Mouse (Mus musculus) liver, embryonic 13.5 days (tissue): ENCODE measurements around the gene Lhfpl2. TPM values are rescaled to one million over a fixed set of nuclear protein-coding genes. Genes with fewer than 3 reads are reported as not detected.

Experiments used
- ATAC-seq: fragments of 200-750 bp; cut with Nextera tagmentation; 2 replicates; pipeline ENCODE4 v1.8.0; 2017; ENCODE audit warnings: low read depth, mild to moderate bottlenecking, moderate number of reproducible peaks, moderate library complexity
- DNase-seq: peaks from one replicate; pipeline ENCODE4 v3.0.0; 2022
- H3K27ac ChIP-seq: fragments of 300-500 bp; sonication (generic); 2 replicates; pipeline ENCODE4 v1.5.1; 2015; ENCODE audit warnings: moderate library complexity, mild to moderate bottlenecking, inconsistent platforms
- H3K27me3 ChIP-seq: fragments of 300-500 bp; sonication (generic); 2 replicates; pipeline ENCODE4 v1.6.1; 2015; ENCODE audit warnings: mild to moderate bottlenecking, inconsistent platforms
- H3K36me3 ChIP-seq: fragments of 300-500 bp; sonication (generic); 2 replicates; pipeline ENCODE4 v1.6.1; 2015; ENCODE audit warnings: mild to moderate bottlenecking, inconsistent platforms
- H3K4me1 ChIP-seq: fragments of 300-500 bp; sonication (generic); replicated peaks from 2 replicates; pipeline ENCODE4 v1.6.1; 2015; ENCODE audit warnings: inconsistent platforms
- H3K4me2 ChIP-seq: fragments of 300-500 bp; sonication (generic); 2 replicates; pipeline ENCODE4 v1.6.1; 2015; ENCODE audit warnings: inconsistent platforms, mild to moderate bottlenecking, moderate library complexity
- H3K4me3 ChIP-seq: fragments of 300-500 bp; sonication (generic); replicated peaks from 2 replicates; pipeline ENCODE4 v1.5.1; 2015; ENCODE audit warnings: mild to moderate bottlenecking, inconsistent platforms
- H3K9ac ChIP-seq: fragments of 300-500 bp; sonication (generic); 2 replicates; pipeline ENCODE4 v1.6.1; 2015; ENCODE audit warnings: mild to moderate bottlenecking, inconsistent platforms
- H3K9me3 ChIP-seq: fragments of 300-500 bp; sonication (generic); replicated peaks from 2 replicates; pipeline ENCODE4 v1.6.1; 2016; ENCODE audit warnings: inconsistent platforms
- WGBS: fragments of 180-500 bp; shearing (Covaris S2); methylation state at CpG from one replicate; pipeline ENCODE4 v1.1.7; 2015; ENCODE audit not compliant: insufficient replicate concordance; 5-methylcytosine and 5-hydroxymethylcytosine counted together
- polyA plus RNA-seq: library from polyadenylated mRNA; unstranded; fragments of >200 nt; fragmentation: Nextera tagmentation; extraction: Ambion mirVana; gene quantifications from 2 replicates; pipeline ENCODE4 v1.2.1, GENCODE M21; 2015

Gene Lhfpl2
- polyA plus RNA-seq, 1 experiment from 2014 or later, result 4.8 TPM

DNA sequence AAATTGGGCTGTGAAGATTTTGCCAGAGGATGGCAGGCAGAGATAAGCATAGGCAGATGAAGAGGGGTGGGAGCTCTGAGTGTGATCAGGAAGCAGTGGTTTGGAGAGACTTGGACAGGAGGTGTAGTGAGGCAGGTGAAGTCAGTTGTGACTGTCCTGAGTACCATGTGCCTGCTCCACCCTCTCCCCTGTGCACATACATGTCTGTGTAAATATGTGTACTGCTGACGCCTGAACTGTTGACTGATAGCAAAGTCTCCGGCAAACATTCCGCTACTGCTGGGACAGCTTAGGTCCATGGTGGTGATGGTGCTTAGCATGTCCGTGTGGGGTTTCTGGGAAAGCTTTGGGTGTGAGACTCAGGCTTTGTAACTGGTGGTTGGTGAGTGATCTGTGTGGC lies 73.5 kb downstream of the Lhfpl2 start:
- peaks cover 3% of the 10 kb centered on the region for H3K4me1 ChIP-seq
- no peak overlapping the region for H3K9ac ChIP-seq
- H3K27me3 ChIP-seq, result no peaks in the 10 kb centered on the region
- DNase-seq, result no peak
- 78% methylated on average over 4 of the region's 4 CpGs for WGBS
- H3K27ac ChIP-seq, result no peak overlapping the region
- no peaks in the 10 kb centered on the region for H3K36me3 ChIP-seq
- no peak for ATAC-seq
- no peak overlapping the region for H3K4me2 ChIP-seq
- no peak overlapping the region for H3K4me3 ChIP-seq
- H3K9me3 ChIP-seq, result no peaks in the 10 kb centered on the region

DNA sequence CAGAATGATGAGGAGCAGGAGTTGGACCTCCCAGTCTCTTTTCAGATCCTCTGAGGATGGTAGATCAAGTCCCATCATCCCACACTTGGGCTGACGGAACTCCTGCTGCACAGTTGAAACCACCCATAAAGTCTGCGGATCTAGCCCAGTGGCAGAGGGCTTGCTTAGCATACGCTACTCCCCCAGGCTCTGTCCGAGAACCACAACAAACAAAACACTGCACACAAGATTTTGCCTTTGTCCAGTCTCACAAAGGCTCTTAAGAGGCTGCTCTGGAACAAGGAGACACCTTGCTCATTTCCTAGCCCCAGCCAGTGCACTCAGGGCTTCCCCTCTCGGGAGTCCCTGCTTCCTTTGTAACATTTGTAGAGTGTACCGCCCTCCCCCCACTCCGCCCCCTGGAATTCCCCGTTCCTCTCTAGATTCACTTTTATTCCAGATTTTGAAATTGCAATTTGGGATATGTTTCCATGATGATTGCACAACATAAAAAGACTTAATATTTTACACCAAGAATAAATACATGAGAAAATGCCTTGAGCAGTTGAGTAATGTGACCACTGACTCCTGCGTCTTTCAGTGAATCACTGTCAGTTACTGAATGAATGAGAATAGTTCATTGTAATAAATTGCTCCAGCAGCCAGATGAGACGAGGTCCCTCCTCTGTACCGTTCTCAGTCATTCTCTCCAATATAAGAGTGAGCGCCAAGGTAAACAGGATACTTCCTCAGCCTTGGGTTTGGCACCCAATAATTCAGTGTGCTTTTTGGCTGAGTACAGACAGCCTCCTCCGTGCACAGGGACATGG lies 74.8 kb downstream of the Lhfpl2 start:
- Histone ChIP-seq H3K27ac (no peak overlapping the region), H3K36me3 (no peaks in the 10 kb centered on the region), H3K4me3 (no peak overlapping the region), H3K4me1 (peaks cover 3% of the 10 kb centered on the region), H3K9me3 (no peaks in the 10 kb centered on the region), H3K9ac (no peak overlapping the region), H3K27me3 (no peaks in the 10 kb centered on the region), H3K4me2 (no peak overlapping the region)
- DNase-seq (no peak), ATAC-seq (no peak)
- 62% methylated on average over 13 of the region's 13 CpGs for WGBS

DNA sequence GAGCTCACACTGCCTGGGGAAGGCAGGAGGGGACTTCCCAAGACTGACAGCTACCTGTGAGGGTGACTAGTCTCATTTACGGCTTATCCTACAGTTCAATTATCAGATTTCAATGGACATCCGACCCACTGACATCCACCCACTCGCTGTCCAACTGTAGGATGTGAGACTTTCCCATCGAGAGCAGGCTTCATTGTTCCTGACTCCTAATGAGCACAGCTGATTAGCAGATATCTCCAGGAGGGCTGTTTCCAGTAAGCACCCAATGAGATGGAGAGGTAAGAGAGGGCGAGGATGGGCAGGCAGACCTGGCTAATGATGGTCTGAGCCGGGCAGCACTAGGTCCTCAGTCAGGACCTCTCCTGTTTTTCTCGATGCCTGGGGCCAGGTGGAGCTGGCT lies 77.0 kb downstream of the Lhfpl2 start:
- Histone ChIP-seq H3K4me1 (peaks cover 3% of the 10 kb centered on the region), H3K27me3 (no peaks in the 10 kb centered on the region), H3K9ac (no peak overlapping the region), H3K9me3 (no peaks in the 10 kb centered on the region), H3K4me2 (no peak overlapping the region), H3K36me3 (no peaks in the 10 kb centered on the region), H3K4me3 (no peak overlapping the region), H3K27ac (no peak overlapping the region)
- DNase-seq, result no peak
- no peak for ATAC-seq
- 58% methylated on average over 7 of the region's 7 CpGs for WGBS

DNA sequence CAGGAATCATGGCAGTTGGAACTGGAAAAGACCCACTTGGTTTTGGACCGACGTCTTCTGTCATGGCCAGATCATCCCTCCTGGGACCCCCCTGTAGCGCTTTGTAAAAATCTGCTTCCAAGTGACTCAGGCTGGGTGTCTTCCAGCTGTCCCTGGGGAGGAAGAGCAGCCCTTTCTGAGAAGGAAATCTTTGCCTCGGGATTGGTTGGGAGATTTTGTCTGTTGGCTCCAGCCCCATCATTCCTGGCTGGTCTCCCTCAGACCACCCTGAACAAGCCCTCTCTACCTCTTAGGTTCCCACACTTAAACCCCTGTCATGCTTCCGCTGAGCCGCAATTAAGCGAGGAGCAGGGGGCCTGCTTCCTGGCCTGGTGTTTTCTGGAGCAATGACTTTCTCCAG lies 77.6 kb downstream of the Lhfpl2 start:
- DNase-seq (no peak), ATAC-seq (no peak)
- Histone ChIP-seq H3K9me3 (no peaks in the 10 kb centered on the region), H3K9ac (no peak overlapping the region), H3K36me3 (no peaks in the 10 kb centered on the region), H3K4me2 (no peak overlapping the region), H3K27me3 (no peaks in the 10 kb centered on the region), H3K4me3 (no peak overlapping the region), H3K4me1 (peaks cover 3% of the 10 kb centered on the region), H3K27ac (no peak overlapping the region)
- WGBS, result 59% methylated on average over 7 of the region's 7 CpGs

DNA sequence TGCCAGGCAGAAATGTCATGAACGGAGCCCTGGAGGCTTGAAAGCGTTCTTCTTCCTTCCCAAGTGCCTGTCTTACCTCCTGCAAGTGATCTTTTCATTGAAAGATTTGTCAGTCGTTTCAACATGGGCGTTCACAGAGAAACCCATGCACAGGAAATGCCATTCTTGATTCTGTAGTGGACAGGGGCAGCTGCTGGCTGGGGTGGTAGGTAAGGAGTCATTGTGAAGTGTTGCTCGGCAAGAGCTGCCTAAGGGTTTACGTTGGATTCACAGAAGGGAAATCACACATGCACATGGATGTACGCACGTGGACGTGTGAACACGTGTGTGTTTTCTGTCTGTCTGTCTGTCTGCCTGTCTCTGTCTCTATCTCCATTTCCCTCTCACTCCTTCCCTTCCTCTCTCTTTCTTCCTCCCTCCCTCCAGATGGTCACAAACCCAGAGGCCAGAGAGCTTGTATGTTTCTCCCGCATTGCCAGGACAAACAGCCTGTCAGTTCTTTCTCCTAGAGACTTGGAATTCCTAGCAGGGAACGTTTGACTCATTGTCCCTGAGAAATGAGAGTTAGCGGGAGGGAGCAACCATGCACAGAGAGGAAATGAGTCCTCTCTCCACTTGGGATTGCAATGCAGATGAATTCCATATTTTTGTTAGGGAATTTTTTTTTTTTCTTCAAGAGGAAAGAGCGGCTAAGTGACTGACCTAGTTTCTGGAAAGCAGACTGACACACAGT lies 82.3 kb downstream of the Lhfpl2 start:
- no peak for ATAC-seq
- WGBS, result 55% methylated on average over 14 of the region's 14 CpGs
- Histone ChIP-seq H3K27ac (no peak overlapping the region), H3K9ac (no peak overlapping the region), H3K4me1 (no peaks in the 10 kb centered on the region; the same call in 1 of the 2 replicates), H3K27me3 (no peaks in the 10 kb centered on the region), H3K36me3 (no peaks in the 10 kb centered on the region), H3K4me2 (no peak overlapping the region), H3K4me3 (no peak overlapping the region), H3K9me3 (no peaks in the 10 kb centered on the region)
- DNase-seq, result no peak

DNA sequence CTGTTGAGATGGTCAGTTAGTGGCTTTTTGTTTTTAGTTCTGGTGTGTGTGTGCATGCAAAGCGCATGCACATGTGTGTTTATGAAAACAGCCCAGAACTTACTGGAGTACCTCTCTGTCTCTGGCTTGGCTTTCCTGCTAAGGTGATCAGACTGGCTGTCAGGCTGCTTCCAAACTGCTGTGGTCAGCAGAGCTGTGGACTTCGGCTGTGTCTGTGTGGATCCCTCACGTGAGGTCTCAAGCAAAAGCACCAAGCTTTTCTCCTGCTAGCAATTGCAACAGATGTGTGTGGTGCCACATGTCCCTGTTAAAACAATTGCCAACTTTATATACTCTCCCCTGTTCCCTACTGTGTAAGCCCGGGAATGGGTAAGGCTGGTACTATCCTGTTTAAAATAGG lies 82.8 kb downstream of the Lhfpl2 start:
- Histone ChIP-seq H3K4me1 (no peaks in the 10 kb centered on the region; the same call in 1 of the 2 replicates), H3K4me3 (no peak overlapping the region), H3K27ac (no peak overlapping the region), H3K4me2 (no peak overlapping the region), H3K27me3 (no peaks in the 10 kb centered on the region), H3K9me3 (no peaks in the 10 kb centered on the region), H3K36me3 (no peaks in the 10 kb centered on the region), H3K9ac (no peak overlapping the region)
- WGBS, result 60% methylated on average over 4 of the region's 4 CpGs
- DNase-seq (no peak), ATAC-seq (no peak)

DNA sequence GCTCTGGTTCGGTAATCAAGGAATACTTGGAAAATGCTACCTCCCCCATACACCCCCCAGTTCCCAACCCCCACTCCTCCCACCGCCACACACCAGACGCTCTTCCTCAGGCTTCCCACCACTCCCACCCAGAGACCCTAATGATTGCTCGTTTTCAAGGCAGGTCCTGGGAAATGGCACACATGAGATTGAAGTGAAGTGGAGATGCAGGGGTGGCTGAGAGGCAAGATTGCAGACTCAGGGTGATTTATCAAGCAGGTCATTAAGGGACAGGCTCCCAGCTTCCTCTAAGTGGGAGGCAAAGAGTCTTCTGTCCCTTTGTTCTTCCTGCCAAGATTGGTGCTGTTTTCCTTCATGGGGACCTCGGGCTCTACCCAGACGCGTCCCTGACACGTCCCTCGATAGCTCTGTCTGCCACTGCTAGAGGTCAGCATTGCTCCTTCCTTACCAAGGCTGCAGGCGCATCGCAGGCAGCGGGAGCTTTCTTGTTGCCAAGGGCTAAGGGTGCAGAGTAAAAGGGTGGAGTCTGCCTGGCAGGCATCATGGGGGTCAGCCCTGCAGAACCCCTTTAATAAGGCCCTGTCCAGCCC lies 85.6 kb downstream of the Lhfpl2 start:
- Histone ChIP-seq H3K4me3 (no peak overlapping the region), H3K9me3 (no peaks in the 10 kb centered on the region), H3K4me2 (no peak overlapping the region), H3K36me3 (no peaks in the 10 kb centered on the region), H3K9ac (no peak overlapping the region), H3K27me3 (no peaks in the 10 kb centered on the region), H3K27ac (no peak overlapping the region), H3K4me1 (no peaks in the 10 kb centered on the region)
- ATAC-seq (peak; percentile 48; the same call in 1 of the 2 replicates), DNase-seq (no peak)
- 20% methylated on average over 12 of the region's 12 CpGs for WGBS

DNA sequence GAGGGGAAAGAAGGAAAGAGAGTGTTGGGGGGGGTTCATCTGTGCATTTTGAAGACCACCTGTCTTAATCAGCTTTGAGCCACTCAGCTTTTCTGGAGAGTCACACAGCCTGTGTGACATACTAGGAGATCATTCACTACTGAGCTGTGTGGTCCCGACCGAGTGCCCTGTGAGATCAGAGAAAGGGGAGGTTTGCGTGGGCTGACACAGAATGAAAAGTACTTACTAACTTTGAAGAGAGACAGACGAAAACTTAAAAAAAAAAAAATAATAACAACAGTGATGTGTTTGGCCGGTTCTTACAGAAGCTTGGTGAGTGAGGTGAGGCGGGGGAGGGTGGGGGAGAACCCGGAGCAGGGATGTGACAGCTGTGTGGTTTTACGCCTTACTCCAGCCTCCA lies 86.9 kb downstream of the Lhfpl2 start:
- Histone ChIP-seq H3K27ac (no peak overlapping the region), H3K36me3 (no peaks in the 10 kb centered on the region), H3K4me3 (no peak overlapping the region), H3K4me2 (no peak overlapping the region), H3K9me3 (no peaks in the 10 kb centered on the region), H3K4me1 (no peaks in the 10 kb centered on the region), H3K27me3 (no peaks in the 10 kb centered on the region), H3K9ac (no peak overlapping the region)
- no peak for ATAC-seq
- WGBS, result 66% methylated on average over 8 of the region's 8 CpGs
- DNase-seq, result no peak

DNA sequence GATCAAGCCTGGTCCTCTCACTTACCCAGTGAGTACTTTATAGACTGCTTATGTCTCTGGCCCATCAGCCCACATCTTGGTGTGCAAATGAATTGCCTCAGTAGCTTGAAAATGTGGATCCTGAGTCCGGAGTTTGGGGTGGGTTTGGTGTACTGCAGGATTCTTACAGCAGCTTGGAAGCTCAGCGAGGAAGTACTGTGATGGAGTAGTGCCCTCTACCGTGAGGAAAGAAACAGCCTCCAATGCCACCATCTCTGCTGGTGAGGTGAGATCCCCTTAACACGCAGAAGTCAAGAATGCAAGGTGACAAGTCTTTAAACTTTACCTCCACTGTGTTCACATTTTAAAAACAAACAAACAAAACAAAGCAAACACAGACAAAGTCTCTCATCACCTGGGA lies 89.7 kb downstream of the Lhfpl2 start:
- ATAC-seq (no peak), DNase-seq (no peak)
- H3K27ac ChIP-seq, result no peak overlapping the region
- H3K27me3 ChIP-seq, result no peaks in the 10 kb centered on the region
- H3K4me3 ChIP-seq, result no peak overlapping the region
- no peaks in the 10 kb centered on the region for H3K36me3 ChIP-seq
- no peaks in the 10 kb centered on the region for H3K4me1 ChIP-seq
- no peaks in the 10 kb centered on the region for H3K9me3 ChIP-seq
- 33% methylated on average over 4 of the region's 4 CpGs for WGBS
- no peak overlapping the region for H3K9ac ChIP-seq
- H3K4me2 ChIP-seq, result no peak overlapping the region

DNA sequence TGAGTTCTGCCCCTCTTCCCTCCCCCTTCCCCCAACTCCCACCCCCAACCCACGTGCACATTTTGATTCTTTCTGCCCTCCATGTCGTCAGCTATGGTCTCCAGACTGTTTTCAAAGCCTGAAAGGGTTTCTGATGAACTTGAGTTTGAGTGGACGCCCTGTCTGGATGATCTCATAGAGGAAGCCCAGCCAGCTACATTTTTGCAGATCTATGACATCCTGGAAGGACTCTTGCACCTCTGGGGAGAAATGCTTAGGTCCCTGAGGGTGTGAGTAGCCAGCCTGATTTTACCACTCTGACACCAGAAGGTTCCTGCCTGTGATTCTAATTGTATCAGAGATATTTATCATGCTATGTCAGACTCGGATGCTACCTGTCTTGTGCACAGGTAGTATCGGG lies 91.4 kb downstream of the Lhfpl2 start:
- 41% methylated on average over 5 of the region's 5 CpGs for WGBS
- H3K27me3 ChIP-seq, result no peaks in the 10 kb centered on the region
- H3K4me1 ChIP-seq, result no peaks in the 10 kb centered on the region
- H3K9me3 ChIP-seq, result no peaks in the 10 kb centered on the region
- ATAC-seq (no peak), DNase-seq (no peak)
- no peak overlapping the region for H3K4me2 ChIP-seq
- H3K4me3 ChIP-seq, result no peak overlapping the region
- no peak overlapping the region for H3K27ac ChIP-seq
- H3K36me3 ChIP-seq, result no peaks in the 10 kb centered on the region
- H3K9ac ChIP-seq, result no peak overlapping the region

DNA sequence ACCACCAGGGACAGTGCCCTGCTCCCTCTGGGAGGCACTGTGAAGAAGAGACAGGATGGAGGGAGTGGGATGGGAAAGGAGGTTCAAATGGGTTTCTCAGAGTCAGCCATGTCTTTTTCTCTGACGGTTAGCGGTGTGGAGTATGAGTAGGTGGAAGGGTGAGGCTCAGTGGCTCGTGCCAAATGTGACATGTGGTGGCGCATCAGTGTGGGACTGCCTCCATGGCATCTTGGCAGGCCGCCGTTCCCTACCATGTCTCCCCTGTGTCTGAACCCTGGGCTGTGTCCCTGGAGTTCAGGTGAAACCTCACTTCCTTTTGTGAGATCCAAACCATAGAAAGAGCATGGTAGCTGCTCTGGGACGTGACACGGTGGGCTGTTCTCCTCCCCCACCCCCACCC lies 92.2 kb downstream of the Lhfpl2 start:
- Histone ChIP-seq H3K9me3 (no peaks in the 10 kb centered on the region), H3K4me3 (no peak overlapping the region), H3K27me3 (no peaks in the 10 kb centered on the region), H3K27ac (no peak overlapping the region), H3K9ac (no peak overlapping the region), H3K36me3 (no peaks in the 10 kb centered on the region), H3K4me1 (no peaks in the 10 kb centered on the region), H3K4me2 (no peak overlapping the region)
- WGBS, result 73% methylated on average over 8 of the region's 8 CpGs
- ATAC-seq (no peak), DNase-seq (no peak)
